Mouse (Mus musculus) central nervous system, embryonic 18 days (tissue): Measurements from ENCODE around the gene Capns2. TPM values are rescaled to one million over a fixed set of nuclear protein-coding genes. Genes with fewer than 3 reads are reported as not detected.

Experiments used
- polyA plus RNA-seq: library from polyadenylated mRNA; depleted of rRNA; stranded (reverse); fragments of >200 nt; gene quantifications from 2 replicates; pipeline ENCODE4 v1.2.3, GENCODE M21; 2012; rRNA removed

Capns2 gene
- 1.4 and 1.6 TPM in 2 replicates for polyA plus RNA-seq

GRCm38 (mm10) chr8:92901107-92901506 lies at the start of gene Capns2:
TSS of gene Capns2 (plus strand) at chr8:92901407.

GRCm38 (mm10) chr8:92855171-92855894 lies 45.9 kb upstream of the Capns2 start, which contains the start of gene Lpcat2:
TSS of gene Lpcat2 (plus strand) at chr8:92855339.

Other genes starting within 250 kb of the Capns2 start
- 1.5 and 1.7 TPM in 2 replicates for gene Irx6, start 227.1 kb upstream of the Capns2 start, polyA plus RNA-seq
- gene Mmp2, start 74.1 kb upstream of the Capns2 start, polyA plus RNA-seq = 13.1 and 25.8 TPM in 2 replicates
- 9.7 and 12.2 TPM in 2 replicates for gene Lpcat2, start 46.1 kb upstream of the Capns2 start, polyA plus RNA-seq
- 1.5 and 1.9 TPM in 2 replicates for gene Slc6a2, start 58.7 kb downstream of the Capns2 start, polyA plus RNA-seq
- not detected in 2 replicates for gene Ces1a, start 146.8 kb downstream of the Capns2 start, polyA plus RNA-seq
- gene Ces1b, start 178.6 kb downstream of the Capns2 start, polyA plus RNA-seq = not detected in 2 replicates
- gene Ces1c, start 229.9 kb downstream of the Capns2 start, polyA plus RNA-seq = not detected in 2 replicates